Mouse (Mus musculus) liver, embryonic 14.5 days (tissue): ENCODE measurements at regions not wholly inside any gene's neighbourhood (a gene's known extent, or its start where the extent isn't known, plus 50 kb on each side); places are given as distances from the start of the nearest gene placed in this dataset.

Experiments
- CTCF ChIP-seq: IDR thresholded peaks from 2 replicates; pipeline ENCODE4 v1.5.1; 2016; ENCODE audit warnings: antibody characterized with exemption, low read depth, control low read depth
- EP300 ChIP-seq: IDR thresholded peaks from 2 replicates; pipeline ENCODE4 v1.6.1; 2016; ENCODE audit warnings: antibody characterized with exemption, low read depth

GRCm38 (mm10) chr5:85609104-85609503, 456.3 kb downstream of the Cenpc1 start:
- TF ChIP-seq CTCF (no peak), EP300 (no peak)
